Mouse (Mus musculus): ENCODE results near the gene Cinp. TPM values are rescaled to one million over a fixed set of nuclear protein-coding genes. Genes with fewer than 3 reads are reported as not detected.
"Not testable (repeated sequence)": the region's sequence is repeated elsewhere in the genome, so short reads cannot be mapped to it uniquely, and the experiment has no call there.

Gene Cinp
- polyA plus RNA-seq, 2 experiments: 42.9 to 68.2 TPM

GRCm38 (mm10) chr12:110865989-110866388 is 23.0 kb downstream of the Cinp start:
- 77% methylated on average over 10 of the region's 10 CpGs for WGBS (ENCODE audit: insufficient replicate concordance)
- H3K9me3 ChIP-seq (ENCODE audit: control insufficient read depth, low read length): no peaks in the 10 kb centered on the region
- no peak overlapping the region for H3K9ac ChIP-seq (replicated peaks)
- no peak overlapping the region for H3K27ac ChIP-seq
- no peak for ATAC-seq (ENCODE audit: insufficient read depth)
- H3K27me3 ChIP-seq (ENCODE audit: control insufficient read depth, insufficient read depth, low read length): no peaks in the 10 kb centered on the region
- no peak overlapping the region for H3K4me2 ChIP-seq (ENCODE audit: low read depth)
- no peaks in the 10 kb centered on the region for H3K36me3 ChIP-seq (replicated peaks; ENCODE audit: control insufficient read depth, insufficient read depth, low read depth)
- H3K4me1 ChIP-seq (replicated peaks; ENCODE audit: control insufficient read depth in 2 of 2, insufficient read depth in 2 of 2, low read length in 1 of 2): peaks cover 13 to 22% of the 10 kb centered on the region in 2 experiments
- DNase-seq (ENCODE audit: low read depth in 3 of 3, low spot score in 3 of 3): no peak
- TF ChIP-seq EP300 (IDR thresholded peaks at IDR 0.05; ENCODE audit: low read depth) (no peak), CTCF (IDR thresholded peaks at IDR 0.05; ENCODE audit: low read depth) (no peak)
- no peak overlapping the region for H3K4me3 ChIP-seq (ENCODE audit: insufficient read depth in 1 of 2, low read depth in 2 of 2, low read length in 2 of 2)

- H3K27me3 ChIP-seq (ENCODE audit: control insufficient read depth, insufficient read depth, low read length): no peaks in the 10 kb centered on the region
- no peak overlapping the region for H3K4me3 ChIP-seq (ENCODE audit: insufficient read depth in 1 of 2, low read depth in 2 of 2, low read length in 2 of 2)
- H3K36me3 ChIP-seq (replicated peaks; ENCODE audit: control insufficient read depth, insufficient read depth, low read depth): no peaks in the 10 kb centered on the region
- TF ChIP-seq EP300 (IDR thresholded peaks at IDR 0.05; ENCODE audit: low read depth) (no peak), CTCF (IDR thresholded peaks at IDR 0.05; ENCODE audit: low read depth) (no peak)
- H3K9me3 ChIP-seq (ENCODE audit: control insufficient read depth, low read length): no peaks in the 10 kb centered on the region
- no peak overlapping the region for H3K27ac ChIP-seq
- DNase-seq (ENCODE audit: low read depth in 3 of 3, low spot score in 3 of 3) (no peak), ATAC-seq (ENCODE audit: insufficient read depth) (0 out of 2 replicates have a peak, but pooled peaks have one; percentile 16)
- no peak overlapping the region for H3K4me2 ChIP-seq (ENCODE audit: low read depth)
- peaks cover 12 to 18% of the 10 kb centered on the region in 2 experiments for H3K4me1 ChIP-seq (replicated peaks; ENCODE audit: control insufficient read depth in 2 of 2, insufficient read depth in 2 of 2, low read length in 1 of 2)
- H3K9ac ChIP-seq (replicated peaks): no peak overlapping the region
- 67% methylated on average over 5 of the region's 6 CpGs for WGBS (ENCODE audit: insufficient replicate concordance)
These were observed 23.4 kb downstream of the Cinp start for GRCm38 (mm10) chr12:110865571-110865970.

- DNase-seq (ENCODE audit: low read depth in 3 of 3, low spot score in 3 of 3) (no peak), ATAC-seq (ENCODE audit: insufficient read depth) (no peak)
- Histone ChIP-seq H3K4me3 (ENCODE audit: insufficient read depth in 1 of 2, low read depth in 2 of 2, low read length in 2 of 2) (no peak overlapping the region), H3K9ac (replicated peaks) (no peak overlapping the region), H3K36me3 (replicated peaks; ENCODE audit: control insufficient read depth, insufficient read depth, low read depth) (no peaks in the 10 kb centered on the region), H3K4me1 (replicated peaks; ENCODE audit: control insufficient read depth in 2 of 2, insufficient read depth in 2 of 2, low read length in 1 of 2) (peaks cover 0 to 7% of the 10 kb centered on the region in 2 experiments; a peak in 1 of 4 replicates), H3K4me2 (ENCODE audit: low read depth) (no peak overlapping the region), H3K27ac (no peak overlapping the region), H3K27me3 (ENCODE audit: control insufficient read depth, insufficient read depth, low read length) (no peaks in the 10 kb centered on the region), H3K9me3 (ENCODE audit: control insufficient read depth, low read length) (no peaks in the 10 kb centered on the region)
- 86% methylated on average over 6 of the region's 6 CpGs for WGBS (ENCODE audit: insufficient replicate concordance)
- TF ChIP-seq EP300 (IDR thresholded peaks at IDR 0.05; ENCODE audit: low read depth): no peak
- TF ChIP-seq CTCF (IDR thresholded peaks at IDR 0.05; ENCODE audit: low read depth): no peak
These were observed 24.9 kb downstream of the Cinp start for GRCm38 (mm10) chr12:110864008-110864407.

GRCm38 (mm10) chr12:110861256-110861655 is 27.7 kb downstream of the Cinp start:
- Histone ChIP-seq H3K36me3 (replicated peaks; ENCODE audit: control insufficient read depth, insufficient read depth, low read depth) (no peaks in the 10 kb centered on the region), H3K4me1 (replicated peaks; ENCODE audit: control insufficient read depth in 2 of 2, insufficient read depth in 2 of 2, low read length in 1 of 2) (peaks cover 0 to 5% of the 10 kb centered on the region in 2 experiments; a peak in 1 of 4 replicates), H3K9me3 (ENCODE audit: control insufficient read depth, low read length) (no peaks in the 10 kb centered on the region), H3K27ac (no peak overlapping the region), H3K9ac (replicated peaks) (no peak overlapping the region), H3K4me3 (ENCODE audit: insufficient read depth in 1 of 2, low read depth in 2 of 2, low read length in 2 of 2) (no peak overlapping the region), H3K4me2 (ENCODE audit: low read depth) (no peak overlapping the region), H3K27me3 (ENCODE audit: control insufficient read depth, insufficient read depth, low read length) (no peaks in the 10 kb centered on the region)
- DNase-seq (ENCODE audit: low read depth in 3 of 3, low spot score in 3 of 3) (no peak), ATAC-seq (ENCODE audit: insufficient read depth) (no peak)
- TF ChIP-seq CTCF (IDR thresholded peaks at IDR 0.05; ENCODE audit: low read depth) (no peak), EP300 (IDR thresholded peaks at IDR 0.05; ENCODE audit: low read depth) (no peak)
- WGBS (ENCODE audit: insufficient replicate concordance): 62% methylated on average over 7 of the region's 7 CpGs

- no peak overlapping the region for H3K4me3 ChIP-seq (ENCODE audit: insufficient read depth in 1 of 2, low read depth in 2 of 2, low read length in 2 of 2)
- TF ChIP-seq CTCF (IDR thresholded peaks at IDR 0.05; ENCODE audit: low read depth): no peak
- no peak for TF ChIP-seq EP300 (IDR thresholded peaks at IDR 0.05; ENCODE audit: low read depth)
- peaks cover 0 to 7% of the 10 kb centered on the region in 2 experiments; a peak in 2 of 4 replicates for H3K4me1 ChIP-seq (replicated peaks; ENCODE audit: control insufficient read depth in 2 of 2, insufficient read depth in 2 of 2, low read length in 1 of 2)
- DNase-seq (ENCODE audit: low read depth in 3 of 3, low spot score in 3 of 3) (no peak), ATAC-seq (ENCODE audit: insufficient read depth) (no peak)
- H3K9ac ChIP-seq (replicated peaks): no peak overlapping the region
- H3K4me2 ChIP-seq (ENCODE audit: low read depth): no peak overlapping the region
- H3K36me3 ChIP-seq (replicated peaks; ENCODE audit: control insufficient read depth, insufficient read depth, low read depth): no peaks in the 10 kb centered on the region
- H3K9me3 ChIP-seq (ENCODE audit: control insufficient read depth, low read length): no peaks in the 10 kb centered on the region
- H3K27ac ChIP-seq: no peak overlapping the region
- no peaks in the 10 kb centered on the region for H3K27me3 ChIP-seq (ENCODE audit: control insufficient read depth, insufficient read depth, low read length)
These were observed 28.7 kb downstream of the Cinp start for GRCm38 (mm10) chr12:110860293-110860692.

GRCm38 (mm10) chr12:110858681-110859080 is 30.3 kb downstream of the Cinp start:
- H3K27me3 ChIP-seq (ENCODE audit: control insufficient read depth, insufficient read depth, low read length); H3K9ac ChIP-seq (replicated peaks); H3K27ac ChIP-seq; H3K4me2 ChIP-seq (ENCODE audit: low read depth); H3K4me3 ChIP-seq (ENCODE audit: insufficient read depth in 1 of 2, low read depth in 2 of 2, low read length in 2 of 2); ATAC-seq (ENCODE audit: insufficient read depth); H3K36me3 ChIP-seq (replicated peaks; ENCODE audit: control insufficient read depth, insufficient read depth, low read depth); H3K9me3 ChIP-seq (ENCODE audit: control insufficient read depth, low read length); H3K4me1 ChIP-seq (replicated peaks; ENCODE audit: control insufficient read depth in 2 of 2, insufficient read depth in 2 of 2, low read length in 1 of 2); DNase-seq (ENCODE audit: low read depth in 3 of 3, low spot score in 3 of 3): not testable (repeated sequence)
- WGBS (ENCODE audit: insufficient replicate concordance): 89% methylated on average over 15 of the region's 15 CpGs
